Mouse (Mus musculus) layer of hippocampus, postnatal 36 days (tissue): ENCODE data around the gene H2afv. TPM values are rescaled to one million over a fixed set of nuclear protein-coding genes. Genes with fewer than 3 reads are reported as not detected.
A peak's percentile ranks its signal among the peaks of the same experiment; 100 is the strongest.

ENCODE experiments used
- DNase-seq, 2 experiments: peaks; one replicate each; pipeline ENCODE4 v3.0.0; 2022
- microRNA-seq, 2 experiments: library from miRNA; unstranded; fragments of <30 nt; microRNA quantifications; one replicate each; pipeline ENCODE4 v1.2.0; 2021
- total RNA-seq, 2 experiments: library from RNA; stranded (reverse); gene quantifications; 2 replicates each; pipeline ENCODE4 v1.2.3; 2021

H2afv gene
- total RNA-seq, 2 experiments from 2014 or later = 41.8 to 42.6 TPM

- peak; percentile 95 for DNase-seq
Observed at GRCm38 (mm10) chr11:6388726-6389413, 55.4 kb downstream of the H2afv start, which contains the start of gene Zmiz2. Zmiz2 (plus strand) TSS chr11:6389074.

- no peak for DNase-seq
Observed at GRCm38 (mm10) chr11:6388126-6388725, 56.0 kb downstream of the H2afv start.

GRCm38 (mm10) chr11:6380916-6381315, 63.3 kb downstream of the H2afv start:
- DNase-seq = no peak

Small RNAs within 50 kb of the gene (microRNA-seq; reads per million reads assigned to microRNA genes)
- 0 to 0.21 reads per million in 2 experiments for gene Gm22123
- 1.5 to 1.9 reads per million in 2 experiments for gene Mir7651

Other genes starting within 250 kb of the H2afv start
- gene A730071L15Rik, start 244.4 kb downstream of the H2afv start, total RNA-seq = under 1 TPM in 1 of 2 experiments, not detected in 1; 0.50 TPM
- 100 to 1,000 TPM; 108 to 114 TPM for gene Nudcd3, start 244.0 kb downstream of the H2afv start, total RNA-seq
- gene Npc1l1, start 214.3 kb downstream of the H2afv start, total RNA-seq = under 1 TPM; 0.28 to 0.30 TPM
- gene Ddx56, start 176.7 kb downstream of the H2afv start, total RNA-seq = 10 to 100 TPM; 43.1 to 44.5 TPM
- 100 to 1,000 TPM; 107 TPM for gene Tmed4, start 169.6 kb downstream of the H2afv start, total RNA-seq
- 100 to 1,000 TPM; 218 to 220 TPM for gene Ogdh, start 152.8 kb downstream of the H2afv start, total RNA-seq
- gene Zmiz2, start 55.4 kb downstream of the H2afv start, total RNA-seq = 100 to 1,000 TPM; 152 to 170 TPM
- 1,000 to 10,000 TPM; 1,662 to 1,810 TPM for gene Ppia, start 29.0 kb downstream of the H2afv start, total RNA-seq
- gene Purb, start 31.5 kb upstream of the H2afv start, total RNA-seq = 100 to 1,000 TPM; 255 to 257 TPM
- gene Myo1g, start 76.5 kb upstream of the H2afv start, total RNA-seq = 1 to 10 TPM in 1 of 2 experiments, under 1 TPM in 1; 0.45 to 1.1 TPM
- gene Ccm2, start 102.4 kb upstream of the H2afv start, total RNA-seq = 10 to 100 TPM; 52.1 to 53.4 TPM
- gene Nacad, start 161.6 kb upstream of the H2afv start, total RNA-seq = 10 to 100 TPM; 39.0 to 48.5 TPM
- 10 to 100 TPM; 40.4 to 47.9 TPM for gene Tbrg4, start 181.6 kb upstream of the H2afv start, total RNA-seq
- not detected for gene Wap, start 194.2 kb upstream of the H2afv start, total RNA-seq
- 1 to 10 TPM; 4.8 to 4.9 TPM for gene Ramp3, start 214.1 kb upstream of the H2afv start, total RNA-seq